Mouse (Mus musculus) E14TG2a.4 (cell line): ENCODE measurements around the gene A730009L09Rik.

ENCODE experiments used
- CTCF ChIP-seq: conservative IDR thresholded peaks from 2 replicates; pipeline ENCODE4 v1.5.1; 2014; ENCODE audit warnings: low read length
- NANOG ChIP-seq: IDR thresholded peaks from 2 replicates; pipeline ENCODE4 v1.6.1; 2014; ENCODE audit warnings: borderline replicate concordance, low read length, mixed read lengths
- POU5F1 ChIP-seq: IDR thresholded peaks from 2 replicates; pipeline ENCODE4 v1.6.1; 2014; ENCODE audit warnings: low read length, borderline replicate concordance

GRCm38 (mm10) chr16:84549122-84549521, 34.2 kb downstream of the A730009L09Rik start:
- TF ChIP-seq CTCF (no peak), POU5F1 (no peak), NANOG (no peak)
